Mouse (Mus musculus): Measurements from ENCODE around the gene Zfp36l2. TPM values are rescaled to one million over a fixed set of nuclear protein-coding genes. Genes with fewer than 3 reads are reported as not detected.

The Zfp36l2 gene
- polyA plus RNA-seq, 1 experiment: 7.9 TPM

DNA sequence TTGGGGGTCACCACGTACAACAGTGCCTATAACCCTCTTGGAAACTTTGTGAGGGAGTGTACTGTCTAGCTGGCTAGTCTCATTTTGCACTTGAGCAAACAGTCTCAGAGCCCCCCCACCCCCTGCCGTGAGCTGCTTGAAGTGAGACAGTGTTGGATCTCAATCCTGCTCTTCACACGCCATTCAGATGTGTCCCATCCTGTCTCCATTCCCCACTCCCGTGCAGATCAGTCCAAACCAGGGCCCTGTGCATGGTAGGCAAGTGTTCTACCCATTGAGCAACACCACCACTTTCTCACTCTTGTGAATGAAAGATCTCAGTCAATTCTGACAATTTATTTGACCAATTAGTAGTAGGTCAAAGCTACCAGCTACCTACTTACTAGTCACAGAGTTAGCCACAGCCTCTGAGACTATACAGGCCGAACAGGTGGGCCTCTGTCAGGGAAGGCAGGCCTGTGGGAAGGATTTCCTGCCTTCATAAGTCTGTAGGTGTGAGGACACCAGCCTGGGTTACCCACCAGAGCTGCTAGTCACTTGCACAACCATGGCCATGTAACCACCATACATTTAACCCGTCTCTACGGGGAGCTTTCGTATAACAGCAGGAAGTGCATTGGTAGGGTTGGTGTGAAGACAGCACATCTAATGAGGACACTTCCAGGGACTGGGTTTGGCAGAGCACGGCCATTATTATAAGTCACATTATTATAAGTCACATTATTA is 21.4 kb downstream of the Zfp36l2 start:
- TF ChIP-seq TAL1 (IDR thresholded peaks at IDR 0.05; ENCODE audit: low read length) (no peak), GATA1 (IDR thresholded peaks at IDR 0.05; ENCODE audit: low read length) (no peak)
- Histone ChIP-seq H3K9me3 (ENCODE audit: control insufficient read depth, low read length) (no peaks in the 10 kb centered on the region), H3K4me1 (ENCODE audit: control insufficient read depth) (peaks cover 23% of the 10 kb centered on the region), H3K27me3 (ENCODE audit: control insufficient read depth) (no peaks in the 10 kb centered on the region), H3K4me3 (replicated peaks) (no peak overlapping the region), H3K36me3 (ENCODE audit: control insufficient read depth) (no peaks in the 10 kb centered on the region)

GRCm38 (mm10) chr17:84165735-84166134 is 22.0 kb downstream of the Zfp36l2 start:
- Histone ChIP-seq H3K36me3 (ENCODE audit: control insufficient read depth) (no peaks in the 10 kb centered on the region), H3K4me3 (replicated peaks) (no peak overlapping the region), H3K4me1 (ENCODE audit: control insufficient read depth) (peaks cover 29% of the 10 kb centered on the region), H3K27me3 (ENCODE audit: control insufficient read depth) (no peaks in the 10 kb centered on the region), H3K9me3 (ENCODE audit: control insufficient read depth, low read length) (no peaks in the 10 kb centered on the region)
- no peak for TF ChIP-seq GATA1 (IDR thresholded peaks at IDR 0.05; ENCODE audit: low read length)
- TF ChIP-seq TAL1 (IDR thresholded peaks at IDR 0.05; ENCODE audit: low read length): no peak

DNA sequence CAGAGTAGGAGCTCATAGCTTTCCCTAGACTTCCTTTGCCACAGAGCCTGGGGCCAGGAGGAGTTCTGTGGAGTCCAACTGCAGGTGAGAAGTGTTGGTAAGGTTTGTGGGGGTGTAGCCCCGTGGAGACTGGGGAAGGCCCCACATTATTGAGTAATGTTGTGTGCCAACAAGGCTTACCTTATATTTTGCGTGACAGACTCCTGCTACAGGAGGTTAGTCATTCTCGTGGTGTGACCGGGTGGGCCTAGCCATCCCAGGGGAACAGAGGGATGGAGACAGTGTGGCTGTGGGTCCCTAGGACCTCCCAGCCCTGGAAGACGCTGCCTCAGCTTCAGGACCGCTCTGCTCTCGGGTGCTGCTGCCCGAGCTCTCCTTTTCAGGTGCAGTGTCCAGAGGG is 23.6 kb downstream of the Zfp36l2 start:
- Histone ChIP-seq H3K27me3 (ENCODE audit: control insufficient read depth) (no peaks in the 10 kb centered on the region), H3K36me3 (ENCODE audit: control insufficient read depth) (no peaks in the 10 kb centered on the region), H3K9me3 (ENCODE audit: control insufficient read depth, low read length) (no peaks in the 10 kb centered on the region), H3K4me3 (replicated peaks) (no peak overlapping the region), H3K4me1 (ENCODE audit: control insufficient read depth) (peaks cover 32% of the 10 kb centered on the region)
- no peak for TF ChIP-seq TAL1 (IDR thresholded peaks at IDR 0.05; ENCODE audit: low read length)
- no peak for TF ChIP-seq GATA1 (IDR thresholded peaks at IDR 0.05; ENCODE audit: low read length)

DNA sequence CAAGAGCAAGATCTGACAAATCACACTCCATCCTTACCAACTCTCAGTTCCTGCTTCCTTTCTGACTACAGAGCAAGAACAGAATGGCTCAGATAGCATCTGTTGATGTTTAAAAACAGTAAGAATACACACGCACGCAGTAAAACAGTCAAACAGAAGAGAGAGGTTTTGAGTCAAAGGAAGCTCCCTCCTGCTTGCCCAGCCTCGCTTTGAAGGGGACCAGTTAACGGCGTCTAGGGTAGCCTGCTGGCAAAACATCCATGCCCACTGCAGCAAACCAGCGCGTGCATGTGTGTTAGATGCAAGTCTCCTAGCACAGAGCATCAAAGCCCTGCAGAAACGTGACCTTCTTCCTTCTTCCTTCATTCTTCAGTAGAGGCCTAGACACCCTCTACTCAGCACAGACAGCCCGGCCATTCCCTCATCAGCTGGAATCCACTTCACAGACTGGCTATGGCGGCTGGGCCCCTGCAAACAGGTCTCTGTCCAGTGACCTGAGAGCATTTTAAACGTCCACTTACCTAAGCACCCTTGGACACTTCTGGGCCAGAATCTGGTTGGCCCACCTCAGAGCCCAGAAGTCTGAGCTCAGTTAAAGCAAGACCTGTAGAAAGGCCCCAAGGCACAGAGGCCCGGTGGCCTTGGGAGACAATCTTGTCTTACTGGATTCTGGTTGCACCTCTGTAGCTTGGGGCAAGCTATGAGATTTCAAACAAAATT is 24.5 kb downstream of the Zfp36l2 start:
- peaks cover 37% of the 10 kb centered on the region for H3K4me1 ChIP-seq (ENCODE audit: control insufficient read depth)
- no peak overlapping the region for H3K4me3 ChIP-seq (replicated peaks)
- H3K9me3 ChIP-seq (ENCODE audit: control insufficient read depth, low read length): no peaks in the 10 kb centered on the region
- TF ChIP-seq GATA1 (IDR thresholded peaks at IDR 0.05; ENCODE audit: low read length): no peak
- no peak for TF ChIP-seq TAL1 (IDR thresholded peaks at IDR 0.05; ENCODE audit: low read length)
- H3K36me3 ChIP-seq (ENCODE audit: control insufficient read depth): no peaks in the 10 kb centered on the region
- H3K27me3 ChIP-seq (ENCODE audit: control insufficient read depth): no peaks in the 10 kb centered on the region

DNA sequence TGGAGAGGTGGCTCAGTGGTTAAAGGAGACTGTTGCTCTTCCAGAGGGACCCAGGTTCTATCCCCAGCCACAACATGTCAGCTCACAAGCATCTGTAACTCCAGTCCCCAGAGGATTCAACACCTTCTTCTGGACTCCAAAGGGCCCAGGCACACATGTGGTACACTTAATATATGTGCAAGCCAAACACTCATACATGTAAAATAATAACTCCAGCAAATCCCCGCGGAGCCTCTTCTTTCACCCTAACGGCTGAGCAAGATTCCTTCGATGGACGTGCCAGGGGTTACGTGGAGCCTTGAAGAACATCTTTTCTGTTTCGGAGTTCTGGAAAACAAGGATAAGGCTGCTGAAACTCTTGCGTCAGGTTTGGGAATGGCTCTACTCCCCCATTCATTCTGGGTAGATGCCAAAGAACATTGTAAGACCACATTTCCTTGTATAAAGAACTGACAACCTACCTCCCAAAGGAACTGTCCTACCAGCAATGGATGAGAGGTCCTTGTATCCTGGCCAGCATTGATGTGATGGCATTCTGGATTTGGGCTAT is 25.5 kb downstream of the Zfp36l2 start:
- no peaks in the 10 kb centered on the region for H3K9me3 ChIP-seq (ENCODE audit: control insufficient read depth, low read length)

DNA sequence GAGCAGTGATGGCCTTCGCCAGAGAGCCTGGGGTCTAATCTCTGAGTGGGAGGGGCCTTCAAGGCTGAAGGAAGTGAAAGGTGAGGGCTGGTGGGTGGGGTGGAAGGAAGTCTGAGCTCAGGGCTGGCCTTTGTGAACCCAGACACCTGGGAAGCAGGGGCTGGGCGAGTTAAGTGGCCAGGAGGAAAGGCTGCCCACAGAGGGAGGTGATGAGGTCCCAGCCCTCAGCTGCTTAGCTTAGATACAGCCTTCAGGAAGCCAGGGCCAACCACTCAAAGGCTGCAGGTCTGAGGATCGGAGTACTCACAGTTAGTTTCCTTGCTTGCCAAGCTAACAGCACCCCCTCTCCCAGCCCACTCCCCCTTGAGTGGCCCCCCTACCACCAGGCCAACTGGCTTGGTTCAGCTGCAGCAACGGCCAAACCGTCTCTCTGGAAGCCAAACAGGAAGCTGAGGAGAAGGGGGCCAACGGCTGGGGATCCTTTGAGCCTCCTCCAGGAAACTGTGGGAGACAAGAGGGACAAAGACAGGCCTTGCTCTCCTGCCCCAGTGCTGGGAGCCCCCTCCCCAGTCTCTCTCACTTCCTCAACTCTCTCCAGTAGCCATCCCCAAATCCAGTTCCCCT is 26.4 kb downstream of the Zfp36l2 start:
- Histone ChIP-seq H3K4me1 (ENCODE audit: control insufficient read depth) (peaks cover 49% of the 10 kb centered on the region), H3K4me3 (replicated peaks) (no peak overlapping the region), H3K36me3 (ENCODE audit: control insufficient read depth) (no peaks in the 10 kb centered on the region), H3K9me3 (ENCODE audit: control insufficient read depth, low read length) (no peaks in the 10 kb centered on the region), H3K27me3 (ENCODE audit: control insufficient read depth) (no peaks in the 10 kb centered on the region)
- TF ChIP-seq TAL1 (IDR thresholded peaks at IDR 0.05; ENCODE audit: low read length) (no peak), GATA1 (IDR thresholded peaks at IDR 0.05; ENCODE audit: low read length) (no peak)

More for the DNA sequence above, 25.5 kb downstream of the Zfp36l2 start:
- Histone ChIP-seq H3K27me3 (ENCODE audit: control insufficient read depth) (no peaks in the 10 kb centered on the region), H3K4me1 (ENCODE audit: control insufficient read depth) (peaks cover 44% of the 10 kb centered on the region), H3K36me3 (ENCODE audit: control insufficient read depth) (no peaks in the 10 kb centered on the region), H3K4me3 (replicated peaks) (no peak overlapping the region)
- TF ChIP-seq GATA1 (IDR thresholded peaks at IDR 0.05; ENCODE audit: low read length) (no peak), TAL1 (IDR thresholded peaks at IDR 0.05; ENCODE audit: low read length) (no peak)

DNA sequence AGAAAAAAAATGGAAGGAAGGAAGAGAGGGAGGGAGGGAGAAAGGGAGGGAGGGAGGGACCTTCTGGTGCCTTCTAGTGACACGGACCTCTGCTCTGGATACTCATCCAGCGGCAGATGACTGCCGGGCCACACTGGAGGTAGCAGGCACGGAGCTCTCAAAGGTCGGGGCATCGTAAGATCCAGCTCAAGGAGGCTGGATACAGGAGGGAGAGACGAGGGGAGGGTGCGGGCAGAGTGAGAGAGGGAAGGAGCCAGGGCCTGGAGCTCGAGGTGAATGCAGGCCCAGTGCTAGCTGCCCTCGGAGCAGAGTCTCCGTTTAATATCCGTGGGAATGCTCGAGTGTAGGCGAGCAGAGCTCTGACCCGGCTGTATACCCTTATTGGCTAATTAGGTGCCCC is 28.9 kb downstream of the Zfp36l2 start:
- no peak for TF ChIP-seq GATA1 (IDR thresholded peaks at IDR 0.05; ENCODE audit: low read length)
- TF ChIP-seq TAL1 (IDR thresholded peaks at IDR 0.05; ENCODE audit: low read length): no peak
- no peaks in the 10 kb centered on the region for H3K27me3 ChIP-seq (ENCODE audit: control insufficient read depth)
- peaks cover 66% of the 10 kb centered on the region for H3K4me1 ChIP-seq (ENCODE audit: control insufficient read depth)
- no peaks in the 10 kb centered on the region for H3K9me3 ChIP-seq (ENCODE audit: control insufficient read depth, low read length)
- no peak overlapping the region for H3K4me3 ChIP-seq (replicated peaks)
- H3K36me3 ChIP-seq (ENCODE audit: control insufficient read depth): no peaks in the 10 kb centered on the region

DNA sequence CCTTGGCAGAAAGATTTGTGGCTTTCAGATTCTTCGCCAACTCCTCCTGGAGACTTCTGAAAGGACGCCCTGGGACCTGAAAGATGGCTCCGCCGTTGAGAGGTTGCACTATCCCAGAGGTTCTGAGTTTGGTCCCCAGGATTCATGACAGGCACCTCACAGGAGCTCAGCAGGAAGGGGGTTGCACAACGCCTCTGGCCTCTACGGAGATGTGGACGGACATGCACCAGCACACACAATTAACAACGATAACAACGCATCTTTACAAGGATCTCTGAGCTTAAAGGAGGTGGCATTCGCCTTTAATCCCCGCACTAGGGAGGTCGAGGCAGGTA is 29.3 kb downstream of the Zfp36l2 start:
- H3K4me3 ChIP-seq (replicated peaks): no peak overlapping the region
- H3K36me3 ChIP-seq (ENCODE audit: control insufficient read depth): no peaks in the 10 kb centered on the region
- TF ChIP-seq GATA1 (IDR thresholded peaks at IDR 0.05; ENCODE audit: low read length): no peak
- no peak for TF ChIP-seq TAL1 (IDR thresholded peaks at IDR 0.05; ENCODE audit: low read length)

More for the DNA sequence above, 29.3 kb downstream of the Zfp36l2 start:
- Histone ChIP-seq H3K27me3 (ENCODE audit: control insufficient read depth) (no peaks in the 10 kb centered on the region), H3K4me1 (ENCODE audit: control insufficient read depth) (peaks cover 70% of the 10 kb centered on the region), H3K9me3 (ENCODE audit: control insufficient read depth, low read length) (no peaks in the 10 kb centered on the region)

Data from erythroblast, embryonic 14.5 days (primary cell).